Mouse (Mus musculus): ENCODE measurements around the gene Eid1. TPM values are rescaled to one million over a fixed set of nuclear protein-coding genes. Genes with fewer than 3 reads are reported as not detected.

Eid1 gene
- polyA plus RNA-seq, 1 experiment = not detected

GRCm38 (mm10) chr2:125684559-125685440 lies 11.9 kb downstream of the Eid1 start:
- Histone ChIP-seq H3K27ac (ENCODE audit: insufficient read depth, low read depth, low read length) (peak overlapping the region; percentile 52), H3K4me1 (ENCODE audit: control insufficient read depth, insufficient read depth, low read length) (peaks cover 6% of the 10 kb centered on the region; the same call in 1 of the 2 replicates), H3K4me3 (ENCODE audit: insufficient read depth, low read depth, low read length) (no peak overlapping the region)
- no peak for TF ChIP-seq POLR2A (IDR thresholded peaks at IDR 0.05; ENCODE audit: insufficient read depth, low read depth, low read length)
- no peak for TF ChIP-seq CTCF (IDR thresholded peaks at IDR 0.05; ENCODE audit: insufficient read depth, low read depth, low read length)
- 49% methylated on average over 10 of the region's 10 CpGs for WGBS

DNA sequence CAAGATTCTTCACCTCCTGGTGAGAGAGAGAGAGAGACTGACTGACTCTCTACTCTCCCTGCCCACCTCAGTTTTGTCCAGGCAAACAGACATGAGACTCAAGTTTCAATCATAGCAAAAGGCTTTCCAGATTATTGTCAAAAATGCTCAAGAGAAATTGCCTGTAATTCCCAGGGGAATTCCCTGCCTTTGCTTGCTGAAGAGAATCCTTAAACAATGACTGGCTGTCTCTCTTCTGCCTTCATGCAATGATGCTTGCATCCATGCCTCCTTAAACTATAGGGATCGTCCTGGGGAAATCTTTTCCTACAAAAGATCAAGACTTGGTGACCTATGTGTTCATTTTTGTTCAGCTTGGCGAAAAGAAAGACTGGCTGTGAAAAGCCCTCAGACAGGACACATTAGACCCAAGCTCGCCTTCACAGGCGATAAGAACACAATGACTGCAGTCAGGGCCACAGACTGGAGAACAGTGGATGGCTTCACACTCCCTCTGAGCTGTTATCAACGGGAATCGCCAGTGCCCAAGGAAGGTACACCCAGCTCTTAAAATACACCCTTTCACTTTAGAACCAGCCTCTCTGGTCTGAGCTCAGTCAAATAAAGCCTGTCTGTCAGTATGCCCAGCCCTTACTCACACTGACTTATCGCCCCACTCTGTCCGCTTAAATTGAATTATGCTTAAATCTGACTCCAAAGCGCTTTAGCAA lies 12.7 kb downstream of the Eid1 start:
- no peak overlapping the region for H3K4me3 ChIP-seq (ENCODE audit: insufficient read depth, low read depth, low read length)
- H3K4me1 ChIP-seq (ENCODE audit: control insufficient read depth, insufficient read depth, low read length) = peaks cover 6% of the 10 kb centered on the region; the same call in 1 of the 2 replicates
- no peak overlapping the region for H3K27ac ChIP-seq (ENCODE audit: insufficient read depth, low read depth, low read length)
- 65% methylated on average over 9 of the region's 9 CpGs for WGBS
- TF ChIP-seq CTCF (IDR thresholded peaks at IDR 0.05; ENCODE audit: insufficient read depth, low read depth, low read length) (no peak), POLR2A (IDR thresholded peaks at IDR 0.05; ENCODE audit: insufficient read depth, low read depth, low read length) (no peak)

DNA sequence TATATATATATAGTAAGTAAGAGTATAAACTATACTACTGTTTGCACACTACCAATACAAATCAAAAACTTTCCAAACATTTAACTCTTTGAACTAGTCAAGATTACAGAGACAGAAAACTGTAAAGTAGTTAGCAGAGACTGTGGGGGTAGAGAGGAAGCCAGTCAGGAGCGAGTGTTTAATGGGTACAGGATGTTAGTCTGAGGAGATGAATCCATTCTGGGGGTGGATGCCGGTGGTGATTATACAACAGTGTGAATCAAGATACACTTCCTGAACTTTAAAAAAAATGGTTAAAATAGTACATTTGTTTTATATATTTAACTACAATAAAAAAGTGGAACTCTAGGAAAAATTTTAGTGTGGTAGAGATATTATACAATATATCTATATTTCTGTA lies 19.1 kb downstream of the Eid1 start:
- H3K4me1 ChIP-seq (ENCODE audit: control insufficient read depth, insufficient read depth, low read length) = no peaks in the 10 kb centered on the region
- H3K27ac ChIP-seq (ENCODE audit: insufficient read depth, low read depth, low read length) = no peak overlapping the region
- TF ChIP-seq POLR2A (IDR thresholded peaks at IDR 0.05; ENCODE audit: insufficient read depth, low read depth, low read length) (no peak), CTCF (IDR thresholded peaks at IDR 0.05; ENCODE audit: insufficient read depth, low read depth, low read length) (no peak)
- no peak overlapping the region for H3K4me3 ChIP-seq (ENCODE audit: insufficient read depth, low read depth, low read length)
- WGBS = 51% methylated on average over 2 of the region's 2 CpGs

- Histone ChIP-seq H3K27ac (ENCODE audit: insufficient read depth, low read depth, low read length) (no peak overlapping the region), H3K4me1 (ENCODE audit: control insufficient read depth, insufficient read depth, low read length) (no peaks in the 10 kb centered on the region), H3K4me3 (ENCODE audit: insufficient read depth, low read depth, low read length) (no peak overlapping the region)
- no peak for TF ChIP-seq POLR2A (IDR thresholded peaks at IDR 0.05; ENCODE audit: insufficient read depth, low read depth, low read length)
- 91% methylated on average over 2 of the region's 2 CpGs for WGBS
Measured at GRCm38 (mm10) chr2:125694798-125695197, 21.9 kb downstream of the Eid1 start.

DNA sequence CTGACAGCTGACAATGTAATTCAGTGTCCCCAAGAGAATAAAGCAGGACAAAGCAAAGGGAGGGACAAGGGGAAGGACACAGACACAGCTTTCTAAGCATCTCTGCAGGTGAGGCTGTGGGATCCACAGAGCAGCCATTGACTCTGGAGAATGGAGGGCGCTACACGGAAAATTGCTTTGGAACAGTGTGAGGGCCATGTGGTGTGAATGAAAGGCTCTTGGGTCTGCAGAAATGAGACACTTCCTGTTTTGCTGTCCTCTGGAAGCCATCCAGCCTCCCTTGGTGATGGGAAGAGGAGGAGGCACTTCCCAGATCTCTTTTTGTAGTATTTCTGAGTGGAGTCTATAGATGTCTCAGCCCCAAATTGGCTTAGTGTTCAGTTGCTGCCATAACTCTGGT lies 23.3 kb downstream of the Eid1 start:
- H3K27ac ChIP-seq (ENCODE audit: insufficient read depth, low read depth, low read length) = no peak overlapping the region
- no peak overlapping the region for H3K4me3 ChIP-seq (ENCODE audit: insufficient read depth, low read depth, low read length)
- 74% methylated on average over 2 of the region's 2 CpGs for WGBS
- no peaks in the 10 kb centered on the region for H3K4me1 ChIP-seq (ENCODE audit: control insufficient read depth, insufficient read depth, low read length)
- TF ChIP-seq CTCF (IDR thresholded peaks at IDR 0.05; ENCODE audit: insufficient read depth, low read depth, low read length) (no peak), POLR2A (IDR thresholded peaks at IDR 0.05; ENCODE audit: insufficient read depth, low read depth, low read length) (no peak)

GRCm38 (mm10) chr2:125701606-125702005 lies 28.7 kb downstream of the Eid1 start:
- peaks cover 3% of the 10 kb centered on the region for H3K4me1 ChIP-seq (ENCODE audit: control insufficient read depth, insufficient read depth, low read length)
- 90% methylated on average over 2 of the region's 2 CpGs for WGBS

GRCm38 (mm10) chr2:125702851-125703250 lies 30.0 kb downstream of the Eid1 start:
- Histone ChIP-seq H3K4me1 (ENCODE audit: control insufficient read depth, insufficient read depth, low read length) (peaks cover 3% of the 10 kb centered on the region), H3K27ac (ENCODE audit: insufficient read depth, low read depth, low read length) (no peak overlapping the region), H3K4me3 (ENCODE audit: insufficient read depth, low read depth, low read length) (no peak overlapping the region)
- no peak for TF ChIP-seq CTCF (IDR thresholded peaks at IDR 0.05; ENCODE audit: insufficient read depth, low read depth, low read length)
- TF ChIP-seq POLR2A (IDR thresholded peaks at IDR 0.05; ENCODE audit: insufficient read depth, low read depth, low read length) = no peak
- 89% methylated on average over 2 of the region's 2 CpGs for WGBS

More at GRCm38 (mm10) chr2:125701606-125702005, 28.7 kb downstream of the Eid1 start:
- Histone ChIP-seq H3K27ac (ENCODE audit: insufficient read depth, low read depth, low read length) (no peak overlapping the region), H3K4me3 (ENCODE audit: insufficient read depth, low read depth, low read length) (no peak overlapping the region)
- TF ChIP-seq POLR2A (IDR thresholded peaks at IDR 0.05; ENCODE audit: insufficient read depth, low read depth, low read length) (no peak), CTCF (IDR thresholded peaks at IDR 0.05; ENCODE audit: insufficient read depth, low read depth, low read length) (no peak)

DNA sequence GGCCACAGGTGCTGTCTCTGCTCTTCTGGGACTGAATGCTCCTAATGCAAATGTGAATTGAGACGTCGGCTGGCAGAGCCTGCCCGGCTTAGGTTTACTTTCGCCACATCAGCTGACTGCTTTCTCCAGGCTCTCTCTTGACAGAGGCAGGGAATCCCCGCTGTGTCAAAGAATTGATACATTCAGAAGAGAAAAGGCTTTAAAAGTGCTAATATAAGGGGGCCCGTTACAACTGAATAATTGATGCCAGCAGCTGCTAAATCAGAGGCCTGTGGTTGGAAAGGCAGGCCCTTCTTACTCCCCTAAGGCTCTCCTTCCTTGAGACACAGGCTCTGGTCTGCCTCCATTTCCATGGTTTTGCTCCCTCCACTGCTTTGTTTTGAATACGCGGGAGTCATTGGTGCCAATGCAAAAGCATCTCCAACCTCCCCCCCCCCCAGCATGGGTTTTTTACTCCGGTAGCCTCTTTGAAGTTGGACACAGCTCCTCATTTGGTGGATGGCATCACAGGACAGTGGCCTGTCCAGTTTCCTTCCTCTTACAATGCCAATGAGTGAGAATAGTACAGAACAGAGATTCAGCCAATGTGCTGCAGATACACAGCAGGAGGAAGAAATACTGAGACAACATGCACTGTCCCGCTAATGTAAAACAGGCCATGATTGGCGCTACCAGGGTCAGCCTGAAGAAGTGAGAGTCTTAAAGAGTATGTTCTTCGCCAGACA lies 32.2 kb downstream of the Eid1 start:
- Histone ChIP-seq H3K4me1 (ENCODE audit: control insufficient read depth, insufficient read depth, low read length) (peaks cover 3% of the 10 kb centered on the region), H3K4me3 (ENCODE audit: insufficient read depth, low read depth, low read length) (no peak overlapping the region), H3K27ac (ENCODE audit: insufficient read depth, low read depth, low read length) (no peak overlapping the region)
- TF ChIP-seq CTCF (IDR thresholded peaks at IDR 0.05; ENCODE audit: insufficient read depth, low read depth, low read length) (no peak), POLR2A (IDR thresholded peaks at IDR 0.05; ENCODE audit: insufficient read depth, low read depth, low read length) (no peak)
- WGBS = 57% methylated on average over 12 of the region's 12 CpGs

All from olfactory bulb, adult 2 months (tissue).